In genomic region chr2:71245416-71245815, GRCm38 (mm10) we compare ENCODE assay signal across 10 mouse cellular contexts. TPM values are rescaled to one million over a fixed set of nuclear protein-coding genes. Genes with fewer than 3 reads are reported as not detected.
DNase-seq lines count a peak whose midpoint lies in the region; ATAC-seq lines count a peak whose summit lies in the region.
"Had no signal": no experiment of that assay in that cellular context is flagged by ENCODE, and none has a peak within 500 bp of the region (broad histone marks: within the 10 kb centered on the region; RNA-seq: fewer than 3 reads in every experiment).

No protein-coding gene starts in this region.

- WGBS in hindbrain, embryonic 16.5 days, result 34% methylated on average over 3 of the region's 3 CpGs
- WGBS in midbrain, embryonic 15.5 days, result 50% methylated on average over 3 of the region's 3 CpGs
- WGBS in heart, embryonic 10.5 days, result 90% methylated on average over 3 of the region's 3 CpGs

- no peaks in the 10 kb centered on the region for H3K9me3 ChIP-seq in hindbrain, embryonic 16.5 days (ENCODE audit: control insufficient read depth, low read length)
- no peaks in the 10 kb centered on the region for H3K9me3 ChIP-seq in midbrain, embryonic 15.5 days
- no peaks in the 10 kb centered on the region for H3K9me3 ChIP-seq in heart, embryonic 10.5 days
- H3K9me3 ChIP-seq: embryonic facial prominence, embryonic 12.5 days had no signal

- peak overlapping the region; percentile 64; the same call in 1 of the 2 replicates for H3K27ac ChIP-seq in hindbrain, embryonic 16.5 days (ENCODE audit: low read depth, low read length)
- peak overlapping the region; percentile 53 for H3K27ac ChIP-seq in midbrain, embryonic 15.5 days
- no peak overlapping the region for H3K27ac ChIP-seq in heart, embryonic 10.5 days
- H3K27ac ChIP-seq: embryonic facial prominence, embryonic 12.5 days had no signal

- H3K27me3 ChIP-seq in hindbrain, embryonic 16.5 days (replicated peaks; ENCODE audit: control insufficient read depth, insufficient read depth, low read length), result no peaks in the 10 kb centered on the region
- no peaks in the 10 kb centered on the region for H3K27me3 ChIP-seq in midbrain, embryonic 15.5 days (replicated peaks)
- H3K27me3 ChIP-seq in heart, embryonic 10.5 days (ENCODE audit: insufficient read depth, poor library complexity, severe bottlenecking), result no peaks in the 10 kb centered on the region
- H3K27me3 ChIP-seq: embryonic facial prominence, embryonic 12.5 days had no signal

- ATAC-seq in hindbrain, embryonic 16.5 days, result peak; percentile 95
- peak; percentile 67 for ATAC-seq in midbrain, embryonic 15.5 days (replicated peaks)

- peak; percentile 18 for DNase-seq in adipocyte (ENCODE audit: low spot score)
- peak; percentile 91 for DNase-seq in cerebellum, adult 9-11 months
- DNase-seq in thymus, postnatal 0 days (ENCODE audit: low spot score), result no peak
- no peak for DNase-seq in kidney, adult 8-10 months
- DNase-seq in heart, embryonic 10.5 days (ENCODE audit: low spot score), result no peak
- DNase-seq in gastrocnemius, postnatal 14 days, result no peak

- intact Hi-C loops in gastrocnemius, postnatal 14 days (cut with DNase I; ENCODE audit: low total_unique reads), result no loop called here

- peaks cover 11% of the 10 kb centered on the region for H3K4me1 ChIP-seq in hindbrain, embryonic 16.5 days (ENCODE audit: control insufficient read depth, insufficient read depth, low read depth, low read length)
- H3K4me1 ChIP-seq in midbrain, embryonic 15.5 days, result peaks cover 10% of the 10 kb centered on the region
- H3K4me1 ChIP-seq in heart, embryonic 10.5 days, result no peaks in the 10 kb centered on the region
- H3K4me1 ChIP-seq: embryonic facial prominence, embryonic 12.5 days had no signal

- H3K4me2 ChIP-seq in hindbrain, embryonic 16.5 days (ENCODE audit: low read length), result no peak overlapping the region
- no peak overlapping the region for H3K4me2 ChIP-seq in midbrain, embryonic 15.5 days
- H3K4me2 ChIP-seq: embryonic facial prominence, embryonic 12.5 days had no signal

- H3K9ac ChIP-seq in hindbrain, embryonic 16.5 days (ENCODE audit: low read depth, low read length), result no peak overlapping the region
- no peak overlapping the region for H3K9ac ChIP-seq in midbrain, embryonic 15.5 days
- H3K9ac ChIP-seq: embryonic facial prominence, embryonic 12.5 days had no signal

- no peak overlapping the region for H3K4me3 ChIP-seq in hindbrain, embryonic 16.5 days (ENCODE audit: low read length)
- no peak overlapping the region for H3K4me3 ChIP-seq in midbrain, embryonic 15.5 days
- no peak overlapping the region for H3K4me3 ChIP-seq in heart, embryonic 10.5 days
- H3K4me3 ChIP-seq: embryonic facial prominence, embryonic 12.5 days; myocyte had no signal

- peaks cover 17% of the 10 kb centered on the region for H3K36me3 ChIP-seq in hindbrain, embryonic 16.5 days (ENCODE audit: control insufficient read depth, insufficient read depth, low read length)
- H3K36me3 ChIP-seq in midbrain, embryonic 15.5 days (replicated peaks), result peaks cover 22% of the 10 kb centered on the region
- peaks cover 50% of the 10 kb centered on the region for H3K36me3 ChIP-seq in heart, embryonic 10.5 days

RNA-seq across cellular contexts. Expression of gene Dync1i2, which starts 33.9 kb away (rescaled TPM):
- polyA plus RNA-seq in hindbrain, embryonic 16.5 days (2015; fragmentation: Nextera tagmentation; extraction: Ambion mirVana), result 145 and 167 TPM in 2 replicates
- 171 and 181 TPM in 2 replicates for polyA plus RNA-seq in midbrain, embryonic 15.5 days (2015; fragmentation: Nextera tagmentation; extraction: Ambion mirVana)
- 75.2 and 76.4 TPM in 2 replicates for polyA plus RNA-seq in thymus, postnatal 0 days (2015; fragmentation: Nextera tagmentation; extraction: Ambion mirVana)
- polyA plus RNA-seq in heart, embryonic 10.5 days (2016; fragmentation: Nextera tagmentation; extraction: Ambion mirVana), result 69.4 and 70.4 TPM in 2 replicates
- total RNA-seq in gastrocnemius, postnatal 14 days (2021), result 10 to 100 TPM; 44.4 to 45.1 TPM

Comparison
In these comparisons a context has a peak if more than half of its experiments do, and no peak if none do; other contexts are left out.
1. DNase-seq: peak in adipocyte (single experiment) and cerebellum, adult 9-11 months (single experiment); none in thymus, postnatal 0 days (single experiment), kidney, adult 8-10 months (0 of 2), heart, embryonic 10.5 days (single experiment) and gastrocnemius, postnatal 14 days (single experiment).